Mouse (Mus musculus) midbrain, embryonic 13.5 days (tissue): Measurements from ENCODE around the gene Acoxl. TPM values are rescaled to one million over a fixed set of nuclear protein-coding genes. Genes with fewer than 3 reads are reported as not detected.

ENCODE experiments used
- ATAC-seq: fragments of 200-750 bp; cut with Nextera tagmentation; 2 replicates; pipeline ENCODE4 v1.8.0; 2017; ENCODE audit warnings: mild to moderate bottlenecking, moderate TSS enrichment, moderate library complexity
- H3K27ac ChIP-seq: fragments of 300-500 bp; sonication (generic); 2 replicates; pipeline ENCODE4 v1.5.1; 2015; ENCODE audit warnings: inconsistent platforms, mild to moderate bottlenecking, moderate library complexity
- H3K27me3 ChIP-seq: fragments of 300-500 bp; sonication (generic); 2 replicates; pipeline ENCODE4 v1.6.1; 2015; ENCODE audit warnings: mild to moderate bottlenecking, inconsistent platforms
- H3K36me3 ChIP-seq: fragments of 300-500 bp; sonication (generic); 2 replicates; pipeline ENCODE4 v1.6.1; 2015; ENCODE audit warnings: mild to moderate bottlenecking, inconsistent platforms
- H3K4me1 ChIP-seq: fragments of 300-500 bp; sonication (generic); replicated peaks from 2 replicates; pipeline ENCODE4 v1.6.1; 2015; ENCODE audit warnings: inconsistent platforms
- H3K4me2 ChIP-seq: fragments of 300-500 bp; sonication (generic); replicated peaks from 2 replicates; pipeline ENCODE4 v1.6.1; 2015; ENCODE audit warnings: moderate library complexity, mild to moderate bottlenecking, inconsistent platforms
- H3K4me3 ChIP-seq: fragments of 300-500 bp; sonication (generic); replicated peaks from 2 replicates; pipeline ENCODE4 v1.5.1; 2015; ENCODE audit warnings: mild to moderate bottlenecking, inconsistent platforms
- H3K9ac ChIP-seq: fragments of 300-500 bp; sonication (generic); replicated peaks from 2 replicates; pipeline ENCODE4 v1.6.1; 2015; ENCODE audit warnings: mild to moderate bottlenecking, inconsistent platforms
- H3K9me3 ChIP-seq: fragments of 300-500 bp; sonication (generic); 2 replicates; pipeline ENCODE4 v1.6.1; 2016; ENCODE audit warnings: mild to moderate bottlenecking, inconsistent platforms
- WGBS: fragments of 180-500 bp; shearing (Covaris S2); methylation state at CpG from one replicate; pipeline ENCODE4 v1.1.7; 2015; 5-methylcytosine and 5-hydroxymethylcytosine counted together
- polyA plus RNA-seq: library from polyadenylated mRNA; unstranded; fragments of >200 nt; fragmentation: Nextera tagmentation; extraction: Ambion mirVana; gene quantifications from 2 replicates; pipeline ENCODE4 v1.2.1, GENCODE M21; 2015

Acoxl gene
- polyA plus RNA-seq, 1 experiment from 2014 or later, result 0.07 TPM

- Histone ChIP-seq H3K4me1 (no peaks in the 10 kb centered on the region), H3K36me3 (no peaks in the 10 kb centered on the region), H3K27ac (no peak overlapping the region), H3K9me3 (no peaks in the 10 kb centered on the region), H3K4me3 (no peak overlapping the region), H3K4me2 (no peak overlapping the region), H3K27me3 (no peaks in the 10 kb centered on the region), H3K9ac (no peak overlapping the region)
- 83% methylated on average over 4 of the region's 4 CpGs for WGBS
- no peak for ATAC-seq
Observed at GRCm38 (mm10) chr2:128054905-128055304, 216.2 kb downstream of the Acoxl start.

GRCm38 (mm10) chr2:128057872-128058271 is 219.2 kb downstream of the Acoxl start:
- H3K9ac ChIP-seq, result no peak overlapping the region
- peaks cover 4% of the 10 kb centered on the region; the same call in 1 of the 2 replicates for H3K27me3 ChIP-seq
- H3K4me2 ChIP-seq, result no peak overlapping the region
- no peaks in the 10 kb centered on the region for H3K36me3 ChIP-seq
- no peak overlapping the region for H3K27ac ChIP-seq
- no peak for ATAC-seq
- H3K9me3 ChIP-seq, result no peaks in the 10 kb centered on the region
- no peak overlapping the region for H3K4me3 ChIP-seq
- 0 out of 2 replicates have a peak, but pooled peaks cover 5% of the 10 kb centered on the region for H3K4me1 ChIP-seq
- 92% methylated on average over 5 of the region's 5 CpGs for WGBS

- Histone ChIP-seq H3K4me1 (0 out of 2 replicates have a peak, but pooled peaks cover 5% of the 10 kb centered on the region), H3K4me2 (no peak overlapping the region), H3K9me3 (no peaks in the 10 kb centered on the region), H3K9ac (no peak overlapping the region), H3K4me3 (no peak overlapping the region), H3K36me3 (no peaks in the 10 kb centered on the region), H3K27me3 (peaks cover 4% of the 10 kb centered on the region; the same call in 1 of the 2 replicates), H3K27ac (no peak overlapping the region)
- WGBS, result 81% methylated on average over 1 of the region's 1 CpGs
- ATAC-seq, result no peak
Observed at GRCm38 (mm10) chr2:128058627-128059026, 220.0 kb downstream of the Acoxl start.

GRCm38 (mm10) chr2:128060213-128060612 is 221.5 kb downstream of the Acoxl start:
- Histone ChIP-seq H3K9me3 (no peaks in the 10 kb centered on the region), H3K27me3 (peaks cover 4% of the 10 kb centered on the region; the same call in 1 of the 2 replicates), H3K9ac (no peak overlapping the region), H3K36me3 (no peaks in the 10 kb centered on the region), H3K4me2 (no peak overlapping the region), H3K27ac (no peak overlapping the region), H3K4me3 (no peak overlapping the region), H3K4me1 (0 out of 2 replicates have a peak, but pooled peaks cover 5% of the 10 kb centered on the region)
- ATAC-seq, result no peak
- 67% methylated on average over 6 of the region's 6 CpGs for WGBS

- no peak overlapping the region for H3K27ac ChIP-seq
- no peaks in the 10 kb centered on the region for H3K36me3 ChIP-seq
- no peaks in the 10 kb centered on the region for H3K9me3 ChIP-seq
- H3K4me1 ChIP-seq, result 0 out of 2 replicates have a peak, but pooled peaks cover 5% of the 10 kb centered on the region
- no peak for ATAC-seq
- H3K27me3 ChIP-seq, result peaks cover 4% of the 10 kb centered on the region; the same call in 1 of the 2 replicates
- H3K4me2 ChIP-seq, result no peak overlapping the region
- no peak overlapping the region for H3K9ac ChIP-seq
- no peak overlapping the region for H3K4me3 ChIP-seq
- 21% methylated on average over 6 of the region's 6 CpGs for WGBS
Observed at GRCm38 (mm10) chr2:128060680-128061287, 222.1 kb downstream of the Acoxl start.

GRCm38 (mm10) chr2:128061491-128061890 is 222.8 kb downstream of the Acoxl start:
- 87% methylated on average over 7 of the region's 7 CpGs for WGBS
- no peaks in the 10 kb centered on the region for H3K9me3 ChIP-seq
- H3K36me3 ChIP-seq, result no peaks in the 10 kb centered on the region
- H3K9ac ChIP-seq, result no peak overlapping the region
- no peak overlapping the region for H3K4me3 ChIP-seq
- H3K4me1 ChIP-seq, result 0 out of 2 replicates have a peak, but pooled peaks cover 5% of the 10 kb centered on the region
- no peak overlapping the region for H3K27ac ChIP-seq
- H3K27me3 ChIP-seq, result peaks cover 4% of the 10 kb centered on the region; the same call in 1 of the 2 replicates
- no peak for ATAC-seq
- no peak overlapping the region for H3K4me2 ChIP-seq

GRCm38 (mm10) chr2:128062756-128063155 is 224.1 kb downstream of the Acoxl start:
- no peak overlapping the region for H3K4me3 ChIP-seq
- no peak overlapping the region for H3K4me2 ChIP-seq
- ATAC-seq, result no peak
- no peak overlapping the region for H3K27ac ChIP-seq
- H3K9ac ChIP-seq, result no peak overlapping the region
- H3K27me3 ChIP-seq, result peaks cover 4% of the 10 kb centered on the region; the same call in 1 of the 2 replicates
- no peaks in the 10 kb centered on the region for H3K36me3 ChIP-seq
- H3K4me1 ChIP-seq, result 0 out of 2 replicates have a peak, but pooled peaks cover 5% of the 10 kb centered on the region
- 92% methylated on average over 6 of the region's 6 CpGs for WGBS
- H3K9me3 ChIP-seq, result no peaks in the 10 kb centered on the region

- Histone ChIP-seq H3K4me2 (no peak overlapping the region), H3K27ac (no peak overlapping the region), H3K9ac (no peak overlapping the region), H3K36me3 (no peaks in the 10 kb centered on the region), H3K27me3 (peaks cover 4% of the 10 kb centered on the region; the same call in 1 of the 2 replicates), H3K9me3 (no peaks in the 10 kb centered on the region), H3K4me3 (no peak overlapping the region), H3K4me1 (peaks cover 10% of the 10 kb centered on the region; the same call in 1 of the 2 replicates)
- 96% methylated on average over 2 of the region's 2 CpGs for WGBS
- ATAC-seq, result no peak
Observed at GRCm38 (mm10) chr2:128065013-128065412, 226.3 kb downstream of the Acoxl start.

GRCm38 (mm10) chr2:128065576-128065975 is 226.9 kb downstream of the Acoxl start:
- Histone ChIP-seq H3K4me3 (no peak overlapping the region), H3K36me3 (no peaks in the 10 kb centered on the region), H3K9ac (no peak overlapping the region), H3K4me2 (no peak overlapping the region), H3K4me1 (peaks cover 10% of the 10 kb centered on the region; the same call in 1 of the 2 replicates), H3K27ac (no peak overlapping the region), H3K9me3 (no peaks in the 10 kb centered on the region), H3K27me3 (peaks cover 4% of the 10 kb centered on the region; the same call in 1 of the 2 replicates)
- no peak for ATAC-seq
- WGBS, result 89% methylated on average over 2 of the region's 2 CpGs

GRCm38 (mm10) chr2:128067162-128067561 is 228.5 kb downstream of the Acoxl start:
- WGBS, result 84% methylated on average over 3 of the region's 3 CpGs
- H3K9ac ChIP-seq, result no peak overlapping the region
- no peak for ATAC-seq

GRCm38 (mm10) chr2:128067596-128067995 is 228.9 kb downstream of the Acoxl start:
- H3K4me3 ChIP-seq, result no peak overlapping the region
- peaks cover 5% of the 10 kb centered on the region; the same call in 1 of the 2 replicates for H3K4me1 ChIP-seq
- no peaks in the 10 kb centered on the region for H3K27me3 ChIP-seq
- WGBS, result 86% methylated on average over 7 of the region's 7 CpGs
- H3K9me3 ChIP-seq, result no peaks in the 10 kb centered on the region
- no peaks in the 10 kb centered on the region for H3K36me3 ChIP-seq
- ATAC-seq, result no peak
- H3K9ac ChIP-seq, result no peak overlapping the region
- H3K27ac ChIP-seq, result no peak overlapping the region
- no peak overlapping the region for H3K4me2 ChIP-seq

More at GRCm38 (mm10) chr2:128067162-128067561, 228.5 kb downstream of the Acoxl start:
- Histone ChIP-seq H3K4me3 (no peak overlapping the region), H3K4me2 (no peak overlapping the region), H3K36me3 (no peaks in the 10 kb centered on the region), H3K27ac (no peak overlapping the region), H3K4me1 (peaks cover 5% of the 10 kb centered on the region; the same call in 1 of the 2 replicates), H3K9me3 (no peaks in the 10 kb centered on the region), H3K27me3 (0 out of 2 replicates have a peak, but pooled peaks cover under 1% of the 10 kb centered on the region)

GRCm38 (mm10) chr2:128068176-128068575 is 229.5 kb downstream of the Acoxl start:
- no peak for ATAC-seq
- H3K9ac ChIP-seq, result no peak overlapping the region
- no peaks in the 10 kb centered on the region for H3K27me3 ChIP-seq
- peaks cover 5% of the 10 kb centered on the region; the same call in 1 of the 2 replicates for H3K4me1 ChIP-seq
- no peaks in the 10 kb centered on the region for H3K9me3 ChIP-seq
- H3K4me3 ChIP-seq, result no peak overlapping the region
- no peak overlapping the region for H3K4me2 ChIP-seq
- no peaks in the 10 kb centered on the region for H3K36me3 ChIP-seq
- WGBS, result 86% methylated on average over 4 of the region's 4 CpGs
- no peak overlapping the region for H3K27ac ChIP-seq
